Mouse (Mus musculus) brain, embryonic 14.5 days (tissue): ENCODE data around the gene Spata2l.

Experiments
- CTCF ChIP-seq: fragments of 200-500 bp; IDR thresholded peaks from 2 replicates; pipeline ENCODE4 v1.5.1; 2012; ENCODE audit warnings: inconsistent platforms, mild to moderate bottlenecking, moderate library complexity, borderline replicate concordance; ENCODE audit not compliant: insufficient read depth, insufficient read length; ENCODE audit errors: extremely low read depth
- POLR2A ChIP-seq: fragments of 200-500 bp; IDR thresholded peaks from 2 replicates; pipeline ENCODE4 v1.6.1; 2012; ENCODE audit warnings: mild to moderate bottlenecking, inconsistent platforms, borderline replicate concordance; ENCODE audit not compliant: poor library complexity, insufficient read depth, insufficient read length, severe bottlenecking; ENCODE audit errors: extremely low read depth

GRCm38 (mm10) chr8:123193771-123194170 lies 42.3 kb downstream of the Spata2l start:
- TF ChIP-seq CTCF (no peak), POLR2A (no peak)
